Mouse (Mus musculus): ENCODE measurements around the gene Cab39.

GRCm38 (mm10) chr1:85751494-85751893 is 41.7 kb upstream of the Cab39 start:
- TF ChIP-seq POLR2A (IDR thresholded peaks at IDR 0.05; ENCODE audit: control insufficient read depth, low read depth, low read length): no peak
- no peak for TF ChIP-seq CTCF (IDR thresholded peaks at IDR 0.05; ENCODE audit: control insufficient read depth, insufficient read depth, insufficient replicate concordance, low read depth, low read length)
